Mouse (Mus musculus): ENCODE results near the gene Tns1.

- TF ChIP-seq CTCF (IDR thresholded peaks at IDR 0.05; ENCODE audit: borderline replicate concordance, extremely low read depth, insufficient read depth, insufficient read length) (no peak), POLR2A (IDR thresholded peaks at IDR 0.05; ENCODE audit: borderline replicate concordance, extremely low read depth, insufficient read depth, insufficient read length, poor library complexity, severe bottlenecking) (no peak)
These were observed 70.2 kb downstream of the Tns1 start for GRCm38 (mm10) chr1:74054007-74054406.
